Mouse (Mus musculus) megakaryocyte, embryonic 14.5 days (primary cell): ENCODE measurements around the gene Hcn4.

Experiments
- FLI1 ChIP-seq: IDR thresholded peaks from 2 replicates; pipeline ENCODE4 v1.6.1; 2012; ENCODE audit warnings: low read length, inconsistent platforms, mixed read lengths
- GATA1 ChIP-seq: IDR thresholded peaks from 3 replicates; pipeline ENCODE4 v1.6.1; 2012; ENCODE audit warnings: mixed read lengths, low read length, inconsistent platforms, borderline replicate concordance

GRCm38 (mm10) chr9:58899602-58900001 is 76.4 kb downstream of the Hcn4 start:
- TF ChIP-seq GATA1 (no peak), FLI1 (no peak)
